Comparison of ENCODE assay signal across 22 mouse cellular contexts in genomic region chr9:48612542-48612941, GRCm38 (mm10). TPM values are rescaled to one million over a fixed set of nuclear protein-coding genes. Genes with fewer than 3 reads are reported as not detected.
DNase-seq lines count a peak whose midpoint lies in the region; ATAC-seq and TF ChIP-seq lines count a peak whose summit lies in the region.
"Had no signal": no experiment of that assay in that cellular context is flagged by ENCODE, and none has a peak within 500 bp of the region (broad histone marks: within the 10 kb centered on the region; RNA-seq: fewer than 3 reads in every experiment).

No protein-coding gene starts in this region.

- peaks cover 9% of the 10 kb centered on the region for H3K4me1 ChIP-seq in midbrain, embryonic 10.5 days
- no peaks in the 10 kb centered on the region for H3K4me1 ChIP-seq in midbrain, postnatal 0 days (ENCODE audit: insufficient read depth, low read length)
- H3K4me1 ChIP-seq: intestine, embryonic 15.5 days; limb, embryonic 15.5 days had no signal

- H3K4me2 ChIP-seq in midbrain, postnatal 0 days (ENCODE audit: low read depth, low read length, poor library complexity, severe bottlenecking), result no peak overlapping the region
- H3K4me2 ChIP-seq: heart, embryonic 13.5 days; hindbrain, embryonic 14.5 days; intestine, embryonic 15.5 days; limb, embryonic 15.5 days had no signal

- peak overlapping the region; percentile 60 for H3K27ac ChIP-seq in gastrocnemius, adult 2 months
- H3K27ac ChIP-seq in midbrain, embryonic 10.5 days (replicated peaks), result no peak overlapping the region
- no peak overlapping the region for H3K27ac ChIP-seq in midbrain, postnatal 0 days (ENCODE audit: low read depth, low read length)
- H3K27ac ChIP-seq: heart, embryonic 13.5 days; hindbrain, embryonic 14.5 days; intestine, embryonic 15.5 days; layer of hippocampus, adult 2 months; limb, embryonic 15.5 days; stomach, postnatal 0 days had no signal

- TF ChIP-seq CTCF in gastrocnemius, adult 2 months (IDR thresholded peaks at IDR 0.05), result no peak
- no peak for TF ChIP-seq CTCF in midbrain, postnatal 0 days (IDR thresholded peaks at IDR 0.05)

- no peaks in the 10 kb centered on the region for H3K36me3 ChIP-seq in midbrain, embryonic 10.5 days
- no peaks in the 10 kb centered on the region for H3K36me3 ChIP-seq in midbrain, postnatal 0 days (ENCODE audit: insufficient read depth, low read length)
- H3K36me3 ChIP-seq: heart, embryonic 13.5 days; intestine, embryonic 15.5 days; limb, embryonic 15.5 days had no signal

- intact Hi-C loops in gastrocnemius, adult 2 months (cut with DNase I), result no loop called here

- no peaks in the 10 kb centered on the region for H3K9me3 ChIP-seq in midbrain, embryonic 10.5 days (replicated peaks)
- no peaks in the 10 kb centered on the region for H3K9me3 ChIP-seq in midbrain, postnatal 0 days (ENCODE audit: low read length)
- H3K9me3 ChIP-seq: heart, embryonic 13.5 days; intestine, embryonic 15.5 days; limb, embryonic 15.5 days had no signal

- no peak overlapping the region for H3K4me3 ChIP-seq in gastrocnemius, adult 2 months
- no peak overlapping the region for H3K4me3 ChIP-seq in midbrain, embryonic 10.5 days
- H3K4me3 ChIP-seq in midbrain, postnatal 0 days (ENCODE audit: low read depth, low read length), result no peak overlapping the region
- H3K4me3 ChIP-seq: heart, embryonic 13.5 days; intestine, embryonic 15.5 days; layer of hippocampus, adult 2 months; limb, embryonic 15.5 days had no signal

- DNase-seq in gastrocnemius, adult 2 months, result peak; percentile 78
- no peak for DNase-seq in gastrocnemius, postnatal 10 days
- DNase-seq in kidney, adult 9 months, result peak; percentile 29
- no peak for DNase-seq in kidney, adult 11 months
- peak; percentile 5 for DNase-seq in midbrain, embryonic 10.5 days (ENCODE audit: low spot score)
- DNase-seq in midbrain, postnatal 0 days (ENCODE audit: low spot score), result no peak
- peak; percentile 83 for DNase-seq in skeletal muscle tissue, adult 2 months (ENCODE audit: low read depth, low spot score)
- no peak for DNase-seq in cerebellum, adult 11-12 months
- DNase-seq: cerebellum, adult 8-10 months; layer of hippocampus, postnatal 36 days; lung, adult 2 months; retina, postnatal 1 day; right cerebral cortex, postnatal 4 days had no signal

- ATAC-seq in midbrain, postnatal 0 days (ENCODE audit: low FRiP score), result no peak
- ATAC-seq: forebrain, embryonic 16.5 days; intestine, embryonic 15.5 days had no signal

- no peak overlapping the region for H3K9ac ChIP-seq in midbrain, postnatal 0 days (replicated peaks; ENCODE audit: low read length, poor library complexity, severe bottlenecking)
- H3K9ac ChIP-seq: heart, embryonic 13.5 days; hindbrain, embryonic 14.5 days; intestine, embryonic 15.5 days; limb, embryonic 15.5 days had no signal

- no peaks in the 10 kb centered on the region for H3K27me3 ChIP-seq in midbrain, embryonic 10.5 days (ENCODE audit: low read depth, poor library complexity, severe bottlenecking)
- H3K27me3 ChIP-seq in midbrain, postnatal 0 days (ENCODE audit: insufficient read depth, low read length), result no peaks in the 10 kb centered on the region
- H3K27me3 ChIP-seq: heart, embryonic 13.5 days; intestine, embryonic 15.5 days; limb, embryonic 15.5 days had no signal

- 86% methylated on average over 5 of the region's 5 CpGs for WGBS in midbrain, embryonic 10.5 days
- 86% methylated on average over 5 of the region's 5 CpGs for WGBS in midbrain, postnatal 0 days

RNA-seq across cellular contexts. Expression of gene Nnmt, which starts 7.6 kb away (rescaled TPM):
- 1 to 10 TPM; 1.5 to 3.0 TPM for total RNA-seq in gastrocnemius, adult 2 months (2021)
- total RNA-seq in gastrocnemius, postnatal 10 days (2021), result 10 to 100 TPM; 12.8 to 13.3 TPM
- 0.65 and 1.1 TPM in 2 replicates for polyA plus RNA-seq in midbrain, embryonic 10.5 days (2016; fragmentation: Nextera tagmentation; extraction: Ambion mirVana)
- 0.57 and 1.4 TPM in 2 replicates for total RNA-seq in midbrain, postnatal 0 days (2014; rRNA removed)
- polyA plus RNA-seq in midbrain, postnatal 0 days (2015; fragmentation: Nextera tagmentation; extraction: Ambion mirVana), result 3.1 and 3.5 TPM in 2 replicates
- total RNA-seq: megakaryocyte-erythroid progenitor cell, adult 5-6 weeks; monocyte, adult 5-6 weeks had no signal

Comparison
In these comparisons a context has a peak if more than half of its experiments do, and no peak if none do; other contexts are left out.
1. DNase-seq: peak in gastrocnemius, adult 2 months (single experiment), kidney, adult 9 months (single experiment), midbrain, embryonic 10.5 days (single experiment) and skeletal muscle tissue, adult 2 months (single experiment); none in gastrocnemius, postnatal 10 days (single experiment), kidney, adult 11 months (single experiment), midbrain, postnatal 0 days (single experiment) and cerebellum, adult 11-12 months (single experiment).